Mouse (Mus musculus) testis, postnatal 14 days (tissue): ENCODE data around the gene Cdh23.

Experiments used
- DNase-seq: peaks from one replicate; pipeline ENCODE4 v3.0.0; 2021; ENCODE audit warnings: low spot score

Cdh23 gene

GRCm38 (mm10) chr10:60335021-60335420 is 361.3 kb downstream of the Cdh23 start:
- no peak for DNase-seq

- no peak for DNase-seq
Measured at GRCm38 (mm10) chr10:60334583-60334982, 361.7 kb downstream of the Cdh23 start.

GRCm38 (mm10) chr10:60328963-60329650 is 367.2 kb downstream of the Cdh23 start:
- no peak for DNase-seq

GRCm38 (mm10) chr10:60316166-60316565 is 380.1 kb downstream of the Cdh23 start:
- DNase-seq, result no peak

GRCm38 (mm10) chr10:60313606-60314005 is 382.7 kb downstream of the Cdh23 start:
- DNase-seq, result no peak

GRCm38 (mm10) chr10:60310629-60311028 is 385.7 kb downstream of the Cdh23 start:
- DNase-seq, result no peak

GRCm38 (mm10) chr10:60304854-60305628 is 391.2 kb downstream of the Cdh23 start:
- DNase-seq, result peak; percentile 44

GRCm38 (mm10) chr10:60303419-60303818 is 392.9 kb downstream of the Cdh23 start:
- DNase-seq, result no peak

- no peak for DNase-seq
Measured at GRCm38 (mm10) chr10:60299636-60300035, 396.7 kb downstream of the Cdh23 start.

- no peak for DNase-seq
Measured at GRCm38 (mm10) chr10:60296027-60296426, 400.3 kb downstream of the Cdh23 start.

- peak; percentile 65 for DNase-seq
Measured at GRCm38 (mm10) chr10:60295356-60295755, 400.9 kb downstream of the Cdh23 start.

GRCm38 (mm10) chr10:60294621-60295020 is 401.7 kb downstream of the Cdh23 start:
- no peak for DNase-seq

GRCm38 (mm10) chr10:60292209-60292608 is 404.1 kb downstream of the Cdh23 start:
- no peak for DNase-seq

GRCm38 (mm10) chr10:60290739-60291110 is 405.6 kb downstream of the Cdh23 start:
- no peak for DNase-seq

- no peak for DNase-seq
Measured at GRCm38 (mm10) chr10:60290026-60290738, 406.1 kb downstream of the Cdh23 start.

- no peak for DNase-seq
Measured at GRCm38 (mm10) chr10:60289216-60289615, 407.1 kb downstream of the Cdh23 start.

- no peak for DNase-seq
Measured at GRCm38 (mm10) chr10:60287726-60288125, 408.6 kb downstream of the Cdh23 start.

- DNase-seq, result no peak
Measured at GRCm38 (mm10) chr10:60287161-60287560, 409.1 kb downstream of the Cdh23 start.

- no peak for DNase-seq
Measured at GRCm38 (mm10) chr10:60286546-60286945, 409.7 kb downstream of the Cdh23 start.

- no peak for DNase-seq
Measured at GRCm38 (mm10) chr10:60285676-60286372, 410.5 kb downstream of the Cdh23 start.

- DNase-seq, result no peak
Measured at GRCm38 (mm10) chr10:60285183-60285582, 411.1 kb downstream of the Cdh23 start.

GRCm38 (mm10) chr10:60284676-60285111 is 411.6 kb downstream of the Cdh23 start:
- no peak for DNase-seq
